Mouse (Mus musculus) spleen, postnatal 4 days (tissue): Measurements from ENCODE around the gene Fbxw19.
"Not testable (repeated sequence)": the region's sequence is repeated elsewhere in the genome, so short reads cannot be mapped to it uniquely, and the experiment has no call there.

ENCODE experiments used
- DNase-seq, 2 experiments: peaks; one replicate each; pipeline ENCODE4 v3.0.0; 2022; ENCODE audit warnings: low spot score in 2 of 2

The Fbxw19 gene

GRCm38 (mm10) chr9:109495775-109496174 lies at the start of gene Fbxw19:
TSS of gene Fbxw19 (minus strand) at chr9:109495875.
- not testable (repeated sequence) for DNase-seq

GRCm38 (mm10) chr9:109523385-109524064 lies 27.9 kb upstream of the Fbxw19 start:
- no peak for DNase-seq

- DNase-seq, result no peak
Measured at GRCm38 (mm10) chr9:109449040-109449439, 46.6 kb downstream of the Fbxw19 start, which contains the start of gene Fbxw16. TSS of gene Fbxw16 (minus strand) at chr9:109449140.

- DNase-seq, result no peak
Measured at GRCm38 (mm10) chr9:109432956-109433355, 62.7 kb downstream of the Fbxw19 start.
